Mouse (Mus musculus): Measurements from ENCODE around the gene Psmd14. TPM values are rescaled to one million over a fixed set of nuclear protein-coding genes. Genes with fewer than 3 reads are reported as not detected.

Gene Psmd14
- total RNA-seq (2014; fragmentation: Nextera tagmentation) (199 and 212 TPM in 2 replicates), total RNA-seq (2017) (214 and 241 TPM in 2 replicates)

- peak; percentile 92 for ATAC-seq (replicated peaks; ENCODE audit: low FRiP score, low TSS enrichment, poor library complexity, severe bottlenecking)
Observed at GRCm38 (mm10) chr2:61711108-61712040, at the start of gene Psmd14. Gene Psmd14 (plus strand): TSS chr2:61711694.

- no peak for ATAC-seq (replicated peaks; ENCODE audit: low FRiP score, low TSS enrichment, poor library complexity, severe bottlenecking)
Observed at GRCm38 (mm10) chr2:61662833-61663232, 48.7 kb upstream of the Psmd14 start.

DNA sequence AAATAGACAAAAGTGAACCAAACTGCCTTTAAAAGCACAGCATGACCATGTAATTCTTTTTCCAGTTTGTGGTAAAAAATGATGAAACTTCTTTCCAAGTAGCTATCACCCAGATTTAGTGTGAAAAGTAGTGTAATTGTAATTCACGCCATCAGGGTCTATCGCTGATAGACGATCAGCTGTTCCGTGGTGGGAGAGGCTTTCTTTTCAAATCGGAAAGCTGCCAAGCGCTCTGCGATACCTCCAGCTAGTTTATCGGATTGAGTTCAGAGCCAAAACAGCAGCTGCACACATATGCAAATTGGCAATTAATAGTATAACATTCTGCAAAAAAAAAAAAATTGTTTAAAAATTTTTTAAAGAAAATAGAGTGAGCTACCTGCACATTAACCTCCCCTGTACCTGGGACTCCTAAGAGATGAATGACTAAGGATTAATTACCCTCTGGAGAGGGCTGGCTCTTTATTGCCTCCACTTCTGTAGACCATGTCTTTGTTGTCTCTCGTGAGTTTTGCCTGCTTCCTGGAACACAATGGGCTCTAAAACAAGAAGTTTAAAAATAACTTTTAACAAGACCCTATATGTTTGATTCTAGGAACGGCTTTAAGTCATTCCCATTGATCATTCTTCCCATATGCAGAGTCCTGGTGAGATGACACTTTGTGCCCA is 47.8 kb upstream of the Psmd14 start:
- no peak for ATAC-seq (replicated peaks; ENCODE audit: low FRiP score, low TSS enrichment, poor library complexity, severe bottlenecking)

- ATAC-seq (replicated peaks; ENCODE audit: low FRiP score, low TSS enrichment, poor library complexity, severe bottlenecking) = no peak
Observed at GRCm38 (mm10) chr2:61667420-61667819, 44.1 kb upstream of the Psmd14 start.

DNA sequence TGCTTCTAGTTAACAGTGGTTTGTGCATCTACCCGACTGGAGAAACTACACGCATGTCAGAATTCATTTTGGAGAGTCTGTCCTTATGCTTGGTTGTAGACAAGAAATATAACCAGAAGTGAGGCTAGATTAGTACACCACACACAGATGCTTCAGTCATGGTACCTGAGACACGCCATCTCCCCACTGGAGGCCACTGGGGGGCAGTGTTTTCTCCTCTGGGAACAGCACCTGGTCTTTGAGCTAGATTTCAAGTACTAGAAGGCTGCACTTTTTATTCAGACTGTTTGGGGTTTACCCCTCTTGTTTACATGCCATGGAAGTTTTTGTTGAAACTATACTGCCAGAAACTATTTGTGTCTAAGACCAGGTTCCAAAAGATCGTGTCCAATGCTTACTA is 43.2 kb upstream of the Psmd14 start:
- peak; percentile 94 for ATAC-seq (replicated peaks; ENCODE audit: low FRiP score, low TSS enrichment, poor library complexity, severe bottlenecking)

DNA sequence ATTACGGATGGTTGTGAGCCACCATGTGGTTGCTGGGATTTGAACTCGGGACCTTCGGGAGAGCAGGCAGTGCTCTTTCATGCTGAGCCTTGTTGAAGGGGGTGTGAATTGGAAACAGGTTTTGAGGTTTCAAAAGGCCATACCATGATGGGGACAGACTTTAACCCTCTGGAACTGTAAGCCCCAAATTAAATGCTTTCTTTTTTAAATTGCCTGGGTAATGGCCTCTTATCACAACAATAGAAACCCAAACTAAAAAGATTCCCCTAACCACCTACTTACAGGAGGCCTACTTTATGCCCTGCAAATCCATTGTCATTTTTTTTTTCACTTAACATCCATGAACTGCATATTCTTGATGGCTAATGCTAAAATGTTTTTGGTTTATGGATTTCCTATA is 36.9 kb upstream of the Psmd14 start:
- ATAC-seq (replicated peaks; ENCODE audit: low FRiP score, low TSS enrichment, poor library complexity, severe bottlenecking) = no peak

DNA sequence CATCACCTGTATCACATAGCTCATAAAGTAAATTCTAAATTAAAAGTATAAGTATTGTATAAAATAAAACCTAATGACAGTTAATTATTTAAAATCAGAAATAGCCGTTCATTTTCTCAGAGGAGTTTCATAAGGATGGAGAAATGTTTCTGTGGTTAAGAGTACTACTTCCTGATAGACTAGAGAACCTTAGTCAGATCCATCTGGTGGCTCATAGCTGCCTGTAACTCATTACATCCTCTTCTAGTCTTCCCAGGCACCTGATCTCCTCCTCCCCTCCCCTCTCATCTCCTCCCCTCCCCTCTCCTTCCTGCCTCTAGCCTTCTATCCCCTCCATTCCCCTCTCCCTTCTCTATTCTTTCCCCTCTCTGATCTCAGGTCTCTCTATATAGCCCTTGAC is 29.9 kb upstream of the Psmd14 start:
- ATAC-seq (replicated peaks; ENCODE audit: low FRiP score, low TSS enrichment, poor library complexity, severe bottlenecking) = no peak

GRCm38 (mm10) chr2:61686533-61686932 is 25.0 kb upstream of the Psmd14 start:
- ATAC-seq (replicated peaks; ENCODE audit: low FRiP score, low TSS enrichment, poor library complexity, severe bottlenecking) = no peak

GRCm38 (mm10) chr2:61689086-61689485 is 22.4 kb upstream of the Psmd14 start:
- ATAC-seq (replicated peaks; ENCODE audit: low FRiP score, low TSS enrichment, poor library complexity, severe bottlenecking) = no peak

DNA sequence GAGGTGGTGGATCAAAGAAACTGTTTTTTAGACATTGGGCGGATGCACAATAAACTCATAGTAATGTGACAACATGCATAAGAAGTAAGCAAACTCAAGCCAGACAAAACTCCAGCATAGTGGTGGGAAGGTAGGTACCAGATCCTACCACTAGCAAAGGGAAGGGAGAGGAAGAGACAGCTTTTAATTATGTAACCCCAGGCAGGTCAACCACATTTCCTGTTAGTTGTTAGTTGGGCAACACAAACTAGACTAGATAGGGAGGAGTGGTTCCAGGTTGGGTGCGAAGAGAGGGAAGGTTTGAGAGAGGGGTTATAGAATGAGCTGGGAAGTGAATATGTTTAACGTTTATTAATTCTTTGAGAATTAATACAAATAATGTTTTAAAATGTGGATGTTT is 1.9 kb upstream of the Psmd14 start:
- no peak for ATAC-seq (replicated peaks; ENCODE audit: low FRiP score, low TSS enrichment, poor library complexity, severe bottlenecking)

- ATAC-seq (replicated peaks; ENCODE audit: low FRiP score, low TSS enrichment, poor library complexity, severe bottlenecking) = peak; percentile 62
Observed at GRCm38 (mm10) chr2:61712526-61712925, 1.0 kb downstream of the Psmd14 start.

- ATAC-seq (replicated peaks; ENCODE audit: low FRiP score, low TSS enrichment, poor library complexity, severe bottlenecking) = no peak
Observed at GRCm38 (mm10) chr2:61722401-61722982, 11.0 kb downstream of the Psmd14 start.

DNA sequence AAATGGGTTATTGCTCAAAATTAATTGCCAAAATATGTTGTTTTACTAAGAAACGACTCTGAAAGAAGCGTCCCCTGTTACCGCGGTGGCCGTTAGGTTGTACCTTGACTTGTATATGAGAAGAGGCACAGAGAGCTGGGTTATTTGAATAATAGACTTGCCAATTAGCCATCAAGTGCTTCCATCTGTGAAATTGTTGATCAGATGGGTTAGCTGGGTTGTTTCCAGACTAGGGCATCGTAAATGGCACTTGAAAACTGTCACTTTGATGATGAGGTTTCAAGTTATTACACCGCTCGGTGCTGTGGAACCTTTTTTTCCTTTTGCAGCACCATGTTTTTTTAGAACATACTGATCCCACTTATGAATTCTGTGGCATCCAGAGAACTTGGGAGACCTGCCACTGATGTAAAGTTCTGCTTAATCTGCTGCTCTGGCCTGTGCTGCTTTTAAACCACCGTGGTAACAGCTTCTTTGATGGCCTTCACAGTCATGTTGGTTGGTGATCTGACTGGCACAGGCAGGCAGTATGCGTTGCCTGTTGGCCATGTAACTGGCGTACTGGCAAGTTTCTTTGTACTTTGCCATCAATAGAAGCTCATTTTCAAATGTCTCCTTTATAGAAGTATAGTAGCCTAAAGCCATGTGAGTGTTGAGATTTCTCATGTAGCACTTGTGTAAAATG is 21.4 kb downstream of the Psmd14 start:
- no peak for ATAC-seq (replicated peaks; ENCODE audit: low FRiP score, low TSS enrichment, poor library complexity, severe bottlenecking)

DNA sequence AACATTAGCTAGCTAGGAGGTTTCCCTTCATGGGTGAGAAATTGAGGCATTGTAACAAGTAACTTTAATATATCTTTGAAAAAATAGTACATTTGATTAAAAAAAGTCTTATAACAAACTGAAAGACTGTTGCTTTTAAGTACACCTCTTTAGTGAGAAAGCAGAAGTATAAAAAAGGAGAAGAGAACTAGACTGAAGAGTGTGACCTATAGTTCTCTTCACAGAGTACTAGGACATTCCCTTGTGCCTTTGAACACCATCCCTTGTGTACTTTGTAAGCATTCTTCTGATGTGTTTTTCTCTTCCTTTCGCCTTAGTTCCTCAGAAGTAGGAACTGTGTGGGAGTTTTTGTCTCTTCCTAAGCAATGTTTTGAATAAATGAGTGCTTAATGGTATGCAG is 22.7 kb downstream of the Psmd14 start:
- ATAC-seq (replicated peaks; ENCODE audit: low FRiP score, low TSS enrichment, poor library complexity, severe bottlenecking) = no peak

- no peak for ATAC-seq (replicated peaks; ENCODE audit: low FRiP score, low TSS enrichment, poor library complexity, severe bottlenecking)
Observed at GRCm38 (mm10) chr2:61746051-61746450, 34.6 kb downstream of the Psmd14 start.

DNA sequence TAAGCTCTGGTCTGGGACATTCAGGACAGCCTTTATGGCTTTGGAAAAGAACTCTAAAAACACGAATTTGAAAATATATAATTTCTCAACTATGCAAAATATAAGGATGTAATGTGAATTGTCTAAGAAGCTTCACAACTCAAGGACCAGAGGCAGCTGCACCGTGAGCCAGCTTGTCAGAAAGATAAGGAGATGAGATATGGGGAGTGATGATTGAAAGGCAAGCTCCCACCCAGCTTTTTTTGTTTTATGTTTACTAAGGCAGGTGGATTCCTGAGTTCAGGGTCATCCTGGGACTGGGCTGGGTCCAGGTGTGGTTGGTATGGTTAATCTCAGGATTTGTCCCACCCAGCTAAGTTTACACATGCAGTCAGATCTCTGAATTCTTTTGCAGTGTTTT is 35.1 kb downstream of the Psmd14 start:
- peak; percentile 42 for ATAC-seq (replicated peaks; ENCODE audit: low FRiP score, low TSS enrichment, poor library complexity, severe bottlenecking)

DNA sequence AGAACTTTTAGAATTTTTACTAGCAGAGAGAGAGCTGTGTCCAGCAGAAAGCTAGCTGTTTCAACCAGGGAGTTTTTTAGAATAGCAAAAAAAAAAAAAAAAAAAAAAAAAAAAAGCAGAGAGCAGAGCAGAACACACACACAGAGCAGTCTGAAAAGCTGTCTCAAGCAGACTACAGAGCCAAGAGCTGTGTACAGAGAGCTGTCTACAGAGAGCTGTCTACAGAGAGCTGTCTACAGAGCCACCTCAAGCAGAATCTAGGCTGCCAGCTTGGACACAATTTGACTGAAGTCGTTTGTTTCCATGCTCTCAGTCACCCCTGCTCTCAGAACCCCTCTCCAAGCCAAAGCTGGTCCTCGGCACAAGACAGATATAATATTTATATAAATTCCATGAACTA is 35.9 kb downstream of the Psmd14 start:
- no peak for ATAC-seq (replicated peaks; ENCODE audit: low FRiP score, low TSS enrichment, poor library complexity, severe bottlenecking)

DNA sequence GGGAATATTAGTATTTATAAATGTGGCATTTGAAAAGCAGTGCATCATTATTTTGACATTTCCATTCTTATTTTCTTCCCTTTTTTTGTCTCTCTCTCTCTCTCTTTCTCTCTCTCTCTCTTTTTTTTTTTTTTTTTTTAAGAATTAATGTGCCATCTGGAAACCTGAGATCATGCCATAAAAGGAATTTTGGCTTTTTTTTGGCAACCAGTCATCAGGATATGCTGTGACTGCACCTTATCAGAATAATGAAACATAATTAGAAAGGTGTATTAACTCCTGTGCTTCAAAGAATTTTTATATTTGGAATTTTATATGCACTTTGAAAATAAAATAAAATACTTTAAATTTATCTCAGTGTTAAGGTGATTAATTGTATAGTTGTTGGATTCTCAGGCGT is 39.2 kb downstream of the Psmd14 start:
- no peak for ATAC-seq (replicated peaks; ENCODE audit: low FRiP score, low TSS enrichment, poor library complexity, severe bottlenecking)

DNA sequence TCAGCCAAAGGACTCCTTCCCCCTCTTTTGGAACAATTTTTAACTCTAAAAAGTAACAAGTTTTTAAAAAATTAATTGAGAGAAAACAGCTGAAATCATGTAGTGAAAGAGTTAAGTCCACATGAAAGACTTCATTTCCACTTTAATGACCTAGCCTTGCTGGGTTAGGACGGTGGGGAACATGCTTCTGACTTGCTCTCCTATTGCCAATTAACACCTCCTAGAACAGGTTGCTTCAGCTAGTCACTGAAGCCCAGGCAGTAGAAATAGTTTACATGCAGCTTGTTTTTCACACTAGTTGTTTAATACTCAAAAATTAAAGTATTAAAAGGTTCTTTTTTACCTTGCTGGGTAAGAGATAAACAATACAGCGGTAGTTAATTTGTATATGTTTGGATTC is 39.8 kb downstream of the Psmd14 start:
- no peak for ATAC-seq (replicated peaks; ENCODE audit: low FRiP score, low TSS enrichment, poor library complexity, severe bottlenecking)

DNA sequence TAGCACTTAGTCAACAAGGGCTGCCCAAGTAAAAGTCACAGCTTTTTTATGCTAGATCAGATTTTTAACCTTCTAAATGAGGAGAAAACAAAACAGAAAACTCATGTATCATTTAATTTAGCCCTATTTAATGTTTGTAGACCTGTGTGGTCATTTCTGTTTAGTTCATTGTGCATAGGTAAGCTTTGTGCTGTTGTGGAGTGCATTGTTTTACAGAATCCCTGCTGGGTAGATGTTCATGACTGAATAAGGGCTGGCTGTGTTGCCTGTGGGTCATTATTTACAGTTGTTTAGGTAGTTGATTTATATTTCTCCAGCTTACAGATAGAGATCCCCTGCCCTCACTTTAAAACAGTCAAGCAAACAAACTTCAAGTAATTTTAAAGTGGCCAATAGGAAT is 40.9 kb downstream of the Psmd14 start:
- ATAC-seq (replicated peaks; ENCODE audit: low FRiP score, low TSS enrichment, poor library complexity, severe bottlenecking) = no peak

Measured in megakaryocyte-erythroid progenitor cell, adult 5-6 weeks (primary cell).